In the genomic region with DNA sequence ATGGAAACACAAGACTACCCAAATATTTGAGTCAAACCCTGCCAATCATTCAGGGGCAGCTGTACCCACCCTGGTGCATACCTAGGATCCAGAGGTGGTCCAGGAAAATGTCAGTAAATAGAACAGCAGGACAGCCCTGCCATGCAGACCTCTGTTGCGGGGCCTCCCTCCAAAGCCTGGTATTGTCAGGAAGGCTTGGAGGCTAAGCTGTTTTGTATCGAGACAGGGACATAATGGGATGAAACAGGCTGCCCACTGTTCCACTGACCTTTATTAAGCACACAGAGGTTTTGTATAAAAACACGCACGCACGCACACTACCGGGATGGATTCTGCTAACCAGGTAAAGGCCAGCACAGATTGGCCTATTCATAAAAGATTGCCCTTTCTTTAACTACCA, we compare ENCODE assay signal across 25 mouse cellular contexts.
"Had no signal": no experiment of that assay in that cellular context is flagged by ENCODE, and none has a peak within 500 bp of the region (broad histone marks: within the 10 kb centered on the region; RNA-seq: fewer than 3 reads in every experiment).

No protein-coding gene starts in this region.

- H3K4me3 ChIP-seq: heart, embryonic 10.5 days; heart, embryonic 13.5 days; heart, embryonic 15.5 days; hindbrain, embryonic 13.5 days; hindbrain, embryonic 15.5 days; kidney, embryonic 15.5 days; limb, embryonic 13.5 days; limb, embryonic 15.5 days; liver, embryonic 12.5 days had no signal

- H3K4me2 ChIP-seq: heart, embryonic 13.5 days; heart, embryonic 15.5 days; hindbrain, embryonic 13.5 days; hindbrain, embryonic 15.5 days; kidney, embryonic 15.5 days; limb, embryonic 13.5 days; limb, embryonic 15.5 days; liver, embryonic 12.5 days had no signal

- H3K36me3 ChIP-seq: heart, embryonic 10.5 days; heart, embryonic 13.5 days; heart, embryonic 15.5 days; hindbrain, embryonic 13.5 days; hindbrain, embryonic 15.5 days; kidney, embryonic 15.5 days; limb, embryonic 13.5 days; limb, embryonic 15.5 days; liver, embryonic 12.5 days had no signal

- H3K9me3 ChIP-seq: heart, embryonic 10.5 days; heart, embryonic 15.5 days; hindbrain, embryonic 15.5 days; limb, embryonic 13.5 days; limb, embryonic 15.5 days; liver, embryonic 12.5 days had no signal

- H3K27me3 ChIP-seq: heart, embryonic 15.5 days; hindbrain, embryonic 13.5 days; hindbrain, embryonic 15.5 days; kidney, embryonic 15.5 days; limb, embryonic 13.5 days; limb, embryonic 15.5 days; liver, embryonic 12.5 days had no signal

- H3K9ac ChIP-seq: heart, embryonic 13.5 days; heart, embryonic 15.5 days; hindbrain, embryonic 13.5 days; hindbrain, embryonic 15.5 days; kidney, embryonic 15.5 days; limb, embryonic 13.5 days; limb, embryonic 15.5 days; liver, embryonic 12.5 days had no signal

- H3K4me1 ChIP-seq: kidney, embryonic 15.5 days; liver, embryonic 12.5 days had no signal

- H3K27ac ChIP-seq: heart, embryonic 10.5 days; heart, embryonic 13.5 days; heart, embryonic 15.5 days; hindbrain, embryonic 13.5 days; hindbrain, embryonic 15.5 days; hindbrain, postnatal 0 days; kidney, embryonic 15.5 days; kidney, postnatal 0 days; limb, embryonic 13.5 days; limb, embryonic 15.5 days; liver, embryonic 12.5 days had no signal

- ATAC-seq: hindbrain, postnatal 0 days; intestine, embryonic 16.5 days; liver, embryonic 12.5 days had no signal

- DNase-seq: gastrocnemius, postnatal 14 days; gastrocnemius, postnatal 36 days; heart, adult 18-20 months; heart, postnatal 14 days; heart, postnatal 36 days; kidney, adult 11 months; kidney, adult 2 months; kidney, adult 9 months; kidney, postnatal 14 days; kidney, postnatal 36 days; layer of hippocampus, adult 9-11 months; layer of hippocampus, postnatal 36 days; left cerebral cortex, postnatal 4 days had no signal
